Mouse (Mus musculus) liver, embryonic 14.5 days (tissue): Measurements from ENCODE around the gene Btbd6. TPM values are rescaled to one million over a fixed set of nuclear protein-coding genes. Genes with fewer than 3 reads are reported as not detected.

Experiments used
- ATAC-seq: fragments of 200-750 bp; cut with Nextera tagmentation; 2 replicates; pipeline ENCODE4 v1.8.0; 2017; ENCODE audit warnings: moderate number of reproducible peaks, mild to moderate bottlenecking, moderate library complexity; ENCODE audit not compliant: insufficient read depth
- DNase-seq, 3 experiments: peaks; one replicate each; pipeline ENCODE4 v3.0.0-alpha.2; 2012 to 2013; ENCODE audit warnings: low read depth in 3 of 3, low spot score in 3 of 3
- H3K27ac ChIP-seq: fragments of 300-500 bp; sonication (generic); 2 replicates; pipeline ENCODE4 v1.5.1; 2014; ENCODE audit warnings: moderate library complexity, mild to moderate bottlenecking, control low read depth, inconsistent platforms
- H3K27me3 ChIP-seq: fragments of 300-500 bp; sonication (generic); 2 replicates; pipeline ENCODE4 v1.6.1; 2014; ENCODE audit warnings: mild to moderate bottlenecking, low read length, moderate library complexity; ENCODE audit not compliant: control insufficient read depth, insufficient read depth
- H3K36me3 ChIP-seq: fragments of 300-500 bp; sonication (generic); replicated peaks from 2 replicates; pipeline ENCODE4 v1.6.1; 2014; ENCODE audit warnings: low read depth; ENCODE audit not compliant: control insufficient read depth, insufficient read depth
- H3K4me1 ChIP-seq, 2 experiments: fragments of 200-500 bp in 1 of 2; fragments of 300-500 bp in 1 of 2; sonication (generic) in 1 of 2; replicated peaks; 2 replicates each; pipeline ENCODE4 v1.6.1; 2012 to 2014; ENCODE audit warnings: antibody characterized with exemption in 1 of 2, inconsistent platforms in 1 of 2, low read length in 1 of 2; ENCODE audit not compliant: control insufficient read depth in 2 of 2, insufficient read depth in 2 of 2
- H3K4me2 ChIP-seq: fragments of 300-500 bp; sonication (generic); 2 replicates; pipeline ENCODE4 v1.6.1; 2014; ENCODE audit warnings: low read depth, mild to moderate bottlenecking, control low read depth, moderate library complexity
- H3K4me3 ChIP-seq, 2 experiments: fragments of 200-500 bp in 1 of 2; fragments of 300-500 bp in 1 of 2; sonication (generic) in 1 of 2; 2 replicates each; pipeline ENCODE4 v1.5.1; 2012 to 2014; ENCODE audit warnings: low read depth in 2 of 2, low read length in 2 of 2, mild to moderate bottlenecking in 2 of 2, control low read depth in 1 of 2, inconsistent platforms in 1 of 2, moderate library complexity in 1 of 2; ENCODE audit not compliant: insufficient read depth in 1 of 2
- H3K9ac ChIP-seq: fragments of 300-500 bp; sonication (generic); replicated peaks from 2 replicates; pipeline ENCODE4 v1.6.1; 2014; ENCODE audit warnings: mild to moderate bottlenecking, control low read depth, moderate library complexity
- H3K9me3 ChIP-seq: fragments of 300-500 bp; sonication (generic); 2 replicates; pipeline ENCODE4 v1.6.1; 2016; ENCODE audit warnings: low read length, mixed read lengths; ENCODE audit not compliant: control insufficient read depth
- CTCF ChIP-seq: IDR thresholded peaks from 2 replicates; pipeline ENCODE4 v1.5.1; 2016; ENCODE audit warnings: antibody characterized with exemption, low read depth, control low read depth
- EP300 ChIP-seq: IDR thresholded peaks from 2 replicates; pipeline ENCODE4 v1.6.1; 2016; ENCODE audit warnings: antibody characterized with exemption, low read depth
- WGBS: fragments of 180-500 bp; shearing (Covaris S2); extraction: QIAGEN DNeasy Blood & Tissue Kit; methylation state at CpG from one replicate; pipeline ENCODE4 v1.1.7; 2014; ENCODE audit not compliant: insufficient replicate concordance; 5-methylcytosine and 5-hydroxymethylcytosine counted together
- polyA plus RNA-seq, 2 experiments: library from polyadenylated mRNA; depleted of rRNA in 1 of 2; stranded (reverse) in 1 of 2; unstranded in 1 of 2; fragments of >200 nt; fragmentation: Nextera tagmentation in 1 of 2; extraction: Ambion mirVana in 1 of 2; gene quantifications; 2 replicates each; pipeline versions ENCODE4 v1.2.1 to v1.2.3; 2012 to 2014

The Btbd6 gene
- polyA plus RNA-seq, 2 experiments = 3.3 to 5.5 TPM

- ATAC-seq = no peak
- Histone ChIP-seq H3K4me3 (no peak overlapping the region), H3K9me3 (no peaks in the 10 kb centered on the region), H3K27me3 (no peaks in the 10 kb centered on the region), H3K27ac (no peak overlapping the region), H3K36me3 (peaks cover 71% of the 10 kb centered on the region), H3K9ac (no peak overlapping the region), H3K4me2 (no peak overlapping the region), H3K4me1 (no peaks in the 10 kb centered on the region)
- no peak for TF ChIP-seq CTCF
- no peak for TF ChIP-seq EP300
- 89% methylated on average over 13 of the region's 13 CpGs for WGBS
- no peak for DNase-seq
Measured at GRCm38 (mm10) chr12:112965783-112966182, 10.5 kb upstream of the Btbd6 start.

DNA sequence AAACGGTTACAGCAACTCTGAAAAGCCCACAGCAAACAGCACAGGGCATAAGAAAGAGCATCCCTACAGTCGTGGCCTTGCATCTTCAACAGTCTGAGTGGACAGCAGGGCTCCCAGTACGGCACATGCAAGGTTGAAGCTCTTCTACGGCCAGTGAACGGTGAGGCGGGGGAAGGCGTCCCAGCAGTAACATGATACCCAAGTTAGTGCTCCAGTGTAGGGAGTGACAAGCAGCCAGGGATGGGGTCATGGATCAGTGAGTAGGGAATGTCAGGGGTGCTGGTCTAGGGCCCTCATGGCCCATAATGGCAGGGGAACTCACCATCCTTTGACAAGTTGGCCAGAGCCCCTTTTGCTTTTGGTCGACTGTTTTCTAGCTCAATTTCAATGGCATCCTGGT, 7.3 kb upstream of the Btbd6 start:
- Histone ChIP-seq H3K9ac (no peak overlapping the region), H3K4me2 (no peak overlapping the region), H3K4me3 (no peak overlapping the region), H3K4me1 (no peaks in the 10 kb centered on the region), H3K27ac (no peak overlapping the region), H3K27me3 (no peaks in the 10 kb centered on the region), H3K36me3 (peaks cover 58% of the 10 kb centered on the region), H3K9me3 (no peaks in the 10 kb centered on the region)
- DNase-seq (no peak), ATAC-seq (no peak)
- 75% methylated on average over 8 of the region's 8 CpGs for WGBS
- TF ChIP-seq EP300 (no peak), CTCF (no peak)

DNA sequence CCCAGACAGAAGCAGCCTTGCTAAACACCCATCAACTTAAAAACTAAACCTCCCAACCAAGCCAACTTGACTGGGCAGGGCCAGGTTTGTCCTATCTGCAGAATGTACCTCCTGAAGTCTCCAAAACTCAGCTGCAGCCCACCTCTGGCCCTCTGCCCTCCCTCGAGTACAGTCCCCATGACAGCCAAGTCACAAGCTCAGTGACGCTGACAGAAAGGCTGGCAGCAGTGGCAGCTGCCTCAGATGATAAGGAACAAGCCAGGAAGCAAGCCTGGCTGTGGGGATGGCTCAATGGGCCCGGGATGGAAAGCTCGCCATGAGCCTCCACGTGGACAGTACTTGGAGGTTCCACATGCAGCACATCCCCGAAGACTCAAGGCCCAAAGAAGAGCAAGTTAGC, 6.7 kb upstream of the Btbd6 start:
- no peaks in the 10 kb centered on the region for H3K4me1 ChIP-seq
- ATAC-seq (no peak), DNase-seq (no peak)
- no peak overlapping the region for H3K27ac ChIP-seq
- no peak overlapping the region for H3K4me3 ChIP-seq
- no peaks in the 10 kb centered on the region for H3K27me3 ChIP-seq
- no peaks in the 10 kb centered on the region for H3K9me3 ChIP-seq
- WGBS = 52% methylated on average over 6 of the region's 6 CpGs
- no peak for TF ChIP-seq EP300
- no peak for TF ChIP-seq CTCF
- no peak overlapping the region; the same call in 1 of the 2 replicates for H3K9ac ChIP-seq
- H3K4me2 ChIP-seq = no peak overlapping the region
- peaks cover 58% of the 10 kb centered on the region for H3K36me3 ChIP-seq

GRCm38 (mm10) chr12:112974736-112975135, 1.5 kb upstream of the Btbd6 start:
- DNase-seq (no peak), ATAC-seq (no peak)
- Histone ChIP-seq H3K9ac (no peak overlapping the region), H3K27me3 (no peaks in the 10 kb centered on the region), H3K27ac (no peak overlapping the region), H3K4me2 (no peak overlapping the region), H3K36me3 (peaks cover 36% of the 10 kb centered on the region), H3K4me3 (no peak overlapping the region), H3K4me1 (peaks cover 0 to 3% of the 10 kb centered on the region in 2 experiments; a peak in 1 of 4 replicates), H3K9me3 (no peaks in the 10 kb centered on the region)
- TF ChIP-seq CTCF (no peak), EP300 (no peak)
- 81% methylated on average over 9 of the region's 9 CpGs for WGBS

DNA sequence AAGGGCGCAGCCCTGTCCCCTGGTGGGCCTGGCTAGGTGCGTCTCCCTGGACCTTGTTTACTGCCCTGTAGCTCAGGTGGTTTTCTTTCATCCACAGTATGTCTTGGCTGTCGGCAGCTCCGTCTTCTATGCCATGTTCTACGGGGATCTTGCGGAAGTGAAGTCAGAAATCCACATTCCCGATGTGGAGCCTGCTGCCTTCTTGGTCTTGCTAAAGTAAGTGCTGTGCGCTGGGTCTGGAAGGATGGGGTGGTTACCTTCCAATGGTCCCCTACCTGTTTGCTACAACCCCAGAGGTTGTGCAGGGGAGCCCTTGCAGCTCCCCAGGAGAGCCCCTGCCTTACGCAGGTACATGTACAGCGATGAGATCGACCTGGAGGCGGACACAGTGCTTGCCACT, 874 bp downstream of the Btbd6 start:
- Histone ChIP-seq H3K4me2 (peak overlapping the region; percentile 64), H3K27me3 (no peaks in the 10 kb centered on the region), H3K9me3 (no peaks in the 10 kb centered on the region), H3K9ac (peak overlapping the region; percentile 56), H3K4me1 (peaks cover 0 to 3% of the 10 kb centered on the region in 2 experiments; a peak in 1 of 4 replicates), H3K4me3 (peak overlapping the region; percentile 63 to 69), H3K27ac (no peak overlapping the region), H3K36me3 (peaks cover 26% of the 10 kb centered on the region)
- WGBS = 59% methylated on average over 12 of the region's 12 CpGs
- TF ChIP-seq EP300 (no peak), CTCF (no peak)
- no peak for DNase-seq
- ATAC-seq = 0 out of 2 replicates have a peak, but pooled peaks have one; percentile 0
